Mouse (Mus musculus) layer of hippocampus, adult 6 months (tissue): ENCODE measurements around the gene Adam4. TPM values are rescaled to one million over a fixed set of nuclear protein-coding genes. Genes with fewer than 3 reads are reported as not detected.

Experiments used
- long read RNA-seq, 2 experiments: library from polyadenylated mRNA; unstranded; transcript quantifications; one replicate each; pipeline ENCODE4 v2.0.0; 2019 to 2020
- polyA plus RNA-seq: library from polyadenylated mRNA; unstranded; fragments of <200 nt; fragmentation: Nextera tagmentation; gene quantifications from 2 replicates; pipeline ENCODE4 v1.2.3, GENCODE M21; 2021

The Adam4 gene
- 0.09 and 0.10 TPM in 2 replicates for polyA plus RNA-seq
- long read RNA-seq, experiment 1 = 0 reads
- long read RNA-seq, experiment 2 = 0 reads

DNA sequence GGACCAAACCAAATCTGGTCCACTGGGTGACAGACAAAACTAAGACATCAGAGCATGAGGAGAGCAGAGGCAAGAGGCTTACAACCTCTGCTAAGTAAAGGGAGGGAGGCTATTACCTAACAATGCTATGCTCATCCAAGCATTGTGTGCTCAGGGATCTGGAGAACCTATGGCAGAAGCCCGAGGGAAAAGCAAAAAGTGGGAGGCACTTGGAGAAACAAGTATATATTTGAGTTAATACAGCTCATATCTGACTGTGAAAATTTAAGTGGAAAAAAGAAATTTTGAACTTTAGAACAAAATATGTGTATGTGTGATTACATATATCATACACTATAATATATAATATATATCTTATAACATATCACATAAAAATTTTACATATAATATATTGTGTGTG lies at the start of gene Adam4:
Adam4 (minus strand) TSS at position 101 of the 400 bp plus-strand sequence.

DNA sequence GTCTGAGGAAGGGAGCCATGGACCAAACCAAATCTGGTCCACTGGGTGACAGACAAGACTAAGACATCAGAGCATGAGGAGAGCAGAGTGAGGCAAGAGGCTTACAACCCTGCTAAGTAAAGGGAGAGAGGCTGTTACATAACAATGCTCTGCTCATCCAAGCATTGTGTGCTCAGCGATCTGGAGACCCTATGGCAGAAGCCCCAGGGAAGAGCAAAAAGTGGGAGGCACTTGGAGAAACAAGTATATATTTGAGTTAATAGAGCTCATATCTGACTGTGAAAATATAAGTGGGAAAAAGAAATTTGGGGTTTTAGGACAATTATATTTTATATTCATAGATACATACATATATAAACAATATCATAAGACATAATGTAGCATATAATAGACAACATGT lies 42.4 kb downstream of the Adam4 start, which contains the start of gene Gm4787:
Gm4787 (minus strand) TSS at position 101 of the 400 bp plus-strand sequence.

Other genes with a start within 250 kb of the Adam4 start
- gene Slc8a3, start 88.8 kb downstream of the Adam4 start, polyA plus RNA-seq = 3.3 and 3.6 TPM in 2 replicates
- gene Gm4787, start 42.5 kb downstream of the Adam4 start, polyA plus RNA-seq = 0.09 TPM in 2 replicates
- 94.4 and 99.3 TPM in 2 replicates for gene Cox16, start 63.2 kb upstream of the Adam4 start, polyA plus RNA-seq
- 50.6 and 50.8 TPM in 2 replicates for gene Gm20498, start 111.0 kb upstream of the Adam4 start, polyA plus RNA-seq
- gene Synj2bp, start 111.0 kb upstream of the Adam4 start, polyA plus RNA-seq = 26.1 and 27.2 TPM in 2 replicates
- 0.11 and 0.18 TPM in 2 replicates for gene Adam21, start 146.5 kb upstream of the Adam4 start, polyA plus RNA-seq
- gene Med6, start 173.1 kb upstream of the Adam4 start, polyA plus RNA-seq = 36.0 and 40.2 TPM in 2 replicates
- gene Ttc9, start 209.3 kb upstream of the Adam4 start, polyA plus RNA-seq = 4.9 and 5.2 TPM in 2 replicates